Mouse (Mus musculus) forebrain, embryonic 15.5 days (tissue): ENCODE data around the gene Mtrex. TPM values are rescaled to one million over a fixed set of nuclear protein-coding genes. Genes with fewer than 3 reads are reported as not detected.

ENCODE experiments used
- ATAC-seq: fragments of 200-750 bp; cut with Nextera tagmentation; replicated peaks from 2 replicates; pipeline ENCODE4 v1.8.0; 2017; ENCODE audit warnings: mild to moderate bottlenecking, moderate TSS enrichment, moderate library complexity
- H3K27ac ChIP-seq: fragments of 300-500 bp; sonication (generic); replicated peaks from 2 replicates; pipeline ENCODE4 v1.5.1; 2015; ENCODE audit warnings: mild to moderate bottlenecking, inconsistent platforms
- H3K27me3 ChIP-seq: fragments of 300-500 bp; sonication (generic); 2 replicates; pipeline ENCODE4 v1.6.1; 2015; ENCODE audit warnings: inconsistent platforms
- H3K36me3 ChIP-seq: fragments of 300-500 bp; sonication (generic); 2 replicates; pipeline ENCODE4 v1.6.1; 2015; ENCODE audit warnings: mild to moderate bottlenecking, inconsistent platforms
- H3K4me1 ChIP-seq: fragments of 300-500 bp; sonication (generic); 2 replicates; pipeline ENCODE4 v1.6.1; 2015; ENCODE audit warnings: inconsistent platforms
- H3K4me2 ChIP-seq: fragments of 300-500 bp; sonication (generic); replicated peaks from 2 replicates; pipeline ENCODE4 v1.6.1; 2015; ENCODE audit warnings: mild to moderate bottlenecking, inconsistent platforms
- H3K4me3 ChIP-seq: fragments of 300-500 bp; sonication (generic); 2 replicates; pipeline ENCODE4 v1.5.1; 2015; ENCODE audit warnings: mild to moderate bottlenecking, inconsistent platforms
- H3K9ac ChIP-seq: fragments of 300-500 bp; sonication (generic); replicated peaks from 2 replicates; pipeline ENCODE4 v1.6.1; 2015; ENCODE audit warnings: mild to moderate bottlenecking, inconsistent platforms
- H3K9me3 ChIP-seq: fragments of 300-500 bp; sonication (generic); 2 replicates; pipeline ENCODE4 v1.6.1; 2016; ENCODE audit warnings: inconsistent platforms
- WGBS: fragments of 180-500 bp; shearing (Covaris S2); methylation state at CpG from one replicate; pipeline ENCODE4 v1.1.7; 2015; ENCODE audit warnings: mixed read lengths; 5-methylcytosine and 5-hydroxymethylcytosine counted together
- polyA plus RNA-seq: library from polyadenylated mRNA; unstranded; fragments of >200 nt; fragmentation: Nextera tagmentation; extraction: Ambion mirVana; gene quantifications from 2 replicates; pipeline ENCODE4 v1.2.1, GENCODE M21; 2015

The Mtrex gene
- polyA plus RNA-seq, 1 experiment from 2014 or later = 65.0 TPM

GRCm38 (mm10) chr13:112838562-112839232, 88.5 kb downstream of the Mtrex start:
- Histone ChIP-seq H3K4me2 (no peak overlapping the region), H3K27me3 (no peaks in the 10 kb centered on the region), H3K9me3 (no peaks in the 10 kb centered on the region), H3K36me3 (no peaks in the 10 kb centered on the region), H3K27ac (no peak overlapping the region), H3K4me1 (peaks cover 14% of the 10 kb centered on the region), H3K4me3 (no peak overlapping the region), H3K9ac (no peak overlapping the region)
- no peak for ATAC-seq
- 94% methylated on average over 6 of the region's 6 CpGs for WGBS

GRCm38 (mm10) chr13:112837621-112838155, 89.5 kb downstream of the Mtrex start:
- Histone ChIP-seq H3K4me1 (peaks cover 20% of the 10 kb centered on the region), H3K9me3 (no peaks in the 10 kb centered on the region), H3K4me2 (no peak overlapping the region), H3K4me3 (no peak overlapping the region), H3K9ac (no peak overlapping the region), H3K27me3 (no peaks in the 10 kb centered on the region), H3K36me3 (no peaks in the 10 kb centered on the region), H3K27ac (no peak overlapping the region)
- WGBS = 80% methylated on average over 9 of the region's 9 CpGs
- no peak for ATAC-seq

GRCm38 (mm10) chr13:112836951-112837350, 90.2 kb downstream of the Mtrex start:
- H3K4me3 ChIP-seq = no peak overlapping the region
- 83% methylated on average over 2 of the region's 2 CpGs for WGBS
- ATAC-seq = no peak
- no peak overlapping the region for H3K9ac ChIP-seq
- no peak overlapping the region for H3K27ac ChIP-seq
- H3K4me1 ChIP-seq = peaks cover 20% of the 10 kb centered on the region
- H3K27me3 ChIP-seq = no peaks in the 10 kb centered on the region
- H3K9me3 ChIP-seq = no peaks in the 10 kb centered on the region
- no peaks in the 10 kb centered on the region for H3K36me3 ChIP-seq
- no peak overlapping the region for H3K4me2 ChIP-seq

- ATAC-seq = no peak
- Histone ChIP-seq H3K27ac (no peak overlapping the region), H3K4me1 (peaks cover 15% of the 10 kb centered on the region), H3K9me3 (no peaks in the 10 kb centered on the region), H3K4me2 (no peak overlapping the region), H3K9ac (no peak overlapping the region), H3K36me3 (no peaks in the 10 kb centered on the region), H3K4me3 (no peak overlapping the region), H3K27me3 (no peaks in the 10 kb centered on the region)
- 29% methylated on average over 12 of the region's 12 CpGs for WGBS
Observed at GRCm38 (mm10) chr13:112835113-112835512, 92.1 kb downstream of the Mtrex start.

- Histone ChIP-seq H3K9ac (no peak overlapping the region), H3K27me3 (no peaks in the 10 kb centered on the region), H3K4me2 (no peak overlapping the region), H3K27ac (no peak overlapping the region), H3K4me3 (no peak overlapping the region), H3K4me1 (peaks cover 15% of the 10 kb centered on the region), H3K36me3 (no peaks in the 10 kb centered on the region), H3K9me3 (no peaks in the 10 kb centered on the region)
- WGBS = 45% methylated on average over 3 of the region's 3 CpGs
- no peak; the same call in 1 of the 2 replicates for ATAC-seq
Observed at GRCm38 (mm10) chr13:112833895-112834263, 93.3 kb downstream of the Mtrex start.

- Histone ChIP-seq H3K4me3 (no peak overlapping the region), H3K9me3 (no peaks in the 10 kb centered on the region), H3K36me3 (no peaks in the 10 kb centered on the region), H3K9ac (no peak overlapping the region), H3K4me2 (0 out of 2 replicates have a peak overlapping the region, but pooled peaks have one; percentile 3), H3K27ac (no peak overlapping the region), H3K27me3 (no peaks in the 10 kb centered on the region), H3K4me1 (peaks cover 15% of the 10 kb centered on the region)
- 49% methylated on average over 20 of the region's 20 CpGs for WGBS
- 0 out of 2 replicates have a peak, but pooled peaks have one; percentile 41 for ATAC-seq
Observed at GRCm38 (mm10) chr13:112833253-112833894, 93.8 kb downstream of the Mtrex start.

- Histone ChIP-seq H3K4me3 (no peak overlapping the region), H3K36me3 (no peaks in the 10 kb centered on the region), H3K4me1 (peaks cover 15% of the 10 kb centered on the region), H3K27me3 (no peaks in the 10 kb centered on the region), H3K4me2 (no peak overlapping the region), H3K9me3 (no peaks in the 10 kb centered on the region), H3K27ac (no peak overlapping the region), H3K9ac (no peak overlapping the region)
- 65% methylated on average over 2 of the region's 2 CpGs for WGBS
- ATAC-seq = no peak
Observed at GRCm38 (mm10) chr13:112832589-112832988, 94.6 kb downstream of the Mtrex start.

- no peak overlapping the region for H3K4me2 ChIP-seq
- no peaks in the 10 kb centered on the region for H3K27me3 ChIP-seq
- H3K27ac ChIP-seq = no peak overlapping the region
- no peaks in the 10 kb centered on the region for H3K9me3 ChIP-seq
- 92% methylated on average over 2 of the region's 2 CpGs for WGBS
- H3K36me3 ChIP-seq = no peaks in the 10 kb centered on the region
- no peak overlapping the region for H3K9ac ChIP-seq
- H3K4me3 ChIP-seq = no peak overlapping the region
- no peak for ATAC-seq
- peaks cover 9% of the 10 kb centered on the region for H3K4me1 ChIP-seq
Observed at GRCm38 (mm10) chr13:112829619-112830018, 97.6 kb downstream of the Mtrex start.

- WGBS = 70% methylated on average over 6 of the region's 6 CpGs
- no peak overlapping the region for H3K9ac ChIP-seq
- ATAC-seq = no peak
- H3K9me3 ChIP-seq = no peaks in the 10 kb centered on the region
- H3K4me3 ChIP-seq = no peak overlapping the region
- H3K27me3 ChIP-seq = no peaks in the 10 kb centered on the region
- H3K27ac ChIP-seq = no peak overlapping the region
- no peaks in the 10 kb centered on the region for H3K36me3 ChIP-seq
- no peaks in the 10 kb centered on the region for H3K4me1 ChIP-seq
- no peak overlapping the region for H3K4me2 ChIP-seq
Observed at GRCm38 (mm10) chr13:112825479-112825878, 101.7 kb downstream of the Mtrex start.

- Histone ChIP-seq H3K27ac (no peak overlapping the region), H3K9ac (no peak overlapping the region), H3K9me3 (no peaks in the 10 kb centered on the region), H3K36me3 (no peaks in the 10 kb centered on the region), H3K4me1 (no peaks in the 10 kb centered on the region), H3K27me3 (no peaks in the 10 kb centered on the region), H3K4me2 (no peak overlapping the region), H3K4me3 (no peak overlapping the region)
- 95% methylated on average over 2 of the region's 8 CpGs for WGBS
- no peak for ATAC-seq
Observed at GRCm38 (mm10) chr13:112823911-112824648, 103.1 kb downstream of the Mtrex start.

- Histone ChIP-seq H3K4me2 (no peak overlapping the region), H3K27ac (no peak overlapping the region), H3K27me3 (no peaks in the 10 kb centered on the region), H3K4me1 (no peaks in the 10 kb centered on the region), H3K36me3 (no peaks in the 10 kb centered on the region), H3K4me3 (no peak overlapping the region), H3K9ac (no peak overlapping the region), H3K9me3 (no peaks in the 10 kb centered on the region)
- ATAC-seq = no peak
- 79% methylated on average over 6 of the region's 6 CpGs for WGBS
Observed at GRCm38 (mm10) chr13:112823236-112823910, 103.8 kb downstream of the Mtrex start.

- H3K27ac ChIP-seq = no peak overlapping the region
Observed at GRCm38 (mm10) chr13:112822413-112822812, 104.8 kb downstream of the Mtrex start.

More at GRCm38 (mm10) chr13:112822413-112822812, 104.8 kb downstream of the Mtrex start:
- Histone ChIP-seq H3K9me3 (no peaks in the 10 kb centered on the region), H3K36me3 (no peaks in the 10 kb centered on the region), H3K9ac (no peak overlapping the region), H3K4me3 (no peak overlapping the region), H3K4me1 (no peaks in the 10 kb centered on the region), H3K27me3 (no peaks in the 10 kb centered on the region), H3K4me2 (no peak overlapping the region)
- no peak for ATAC-seq
- WGBS = 79% methylated on average over 3 of the region's 3 CpGs
